Mouse (Mus musculus): ENCODE data around the gene Trpc4ap. TPM values are rescaled to one million over a fixed set of nuclear protein-coding genes. Genes with fewer than 3 reads are reported as not detected.
"Not testable (repeated sequence)": the region's sequence is repeated elsewhere in the genome, so short reads cannot be mapped to it uniquely, and the experiment has no call there.

Gene Trpc4ap
- 10 to 100 TPM; 85.8 to 90.9 TPM for total RNA-seq (2021)
- long read RNA-seq, experiment 1, transcript Trpc4ap-201 (19 exons, 3,204 nt): major isoform, 91 of 133 reads
- long read RNA-seq, experiment 1, partial matches to known transcripts: 9 of 133 reads
- long read RNA-seq, experiment 1, other reads (novel, unspliced or antisense): 29 of 133 reads
- long read RNA-seq, experiment 2, transcript Trpc4ap-202 (19 exons, 3,091 nt): minor isoform, 5 of 173 reads
- long read RNA-seq, experiment 2, transcript Trpc4ap-201 (19 exons, 3,204 nt): major isoform, 127 of 173 reads
- long read RNA-seq, experiment 2, partial matches to known transcripts: 12 of 173 reads
- long read RNA-seq, experiment 2, other reads (novel, unspliced or antisense): 29 of 173 reads

DNA sequence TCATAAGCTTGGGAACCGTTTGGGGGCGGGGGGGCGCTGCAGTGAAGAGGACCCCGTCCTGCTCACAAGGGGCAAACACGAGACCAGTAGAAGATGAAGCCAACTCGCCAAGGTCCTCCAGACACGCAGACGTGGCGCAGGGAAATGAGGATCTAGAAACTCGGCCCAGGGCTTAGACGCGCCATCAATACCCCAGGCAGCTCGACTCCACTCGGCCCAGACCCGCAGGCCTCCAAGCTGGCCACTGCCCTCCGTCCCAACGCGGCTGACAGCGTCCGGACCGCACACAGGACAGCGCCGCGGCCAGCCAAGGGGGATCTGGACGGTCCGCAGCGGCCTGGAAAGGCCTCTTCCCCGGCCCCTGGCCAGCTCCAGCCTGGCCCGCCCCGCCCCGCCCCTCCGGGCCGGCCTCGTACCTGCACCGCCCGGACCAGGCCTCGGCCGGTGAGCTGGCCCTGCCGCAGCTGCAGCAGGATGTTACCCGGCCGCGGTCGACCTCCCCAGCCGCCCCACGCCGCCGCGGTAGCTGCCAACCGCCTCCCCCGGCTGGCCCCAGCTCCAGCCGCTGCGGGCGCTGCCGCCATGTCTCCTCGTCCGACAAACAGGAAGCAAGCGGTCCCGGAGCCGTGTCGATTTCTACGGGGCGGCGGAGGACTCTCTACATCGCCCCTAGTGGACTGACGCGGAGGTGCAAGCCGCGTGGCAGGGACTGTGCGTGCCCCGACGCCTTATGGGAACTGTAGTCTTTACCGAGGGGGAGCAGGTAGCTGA is at the start of gene Trpc4ap:
TSS of gene Trpc4ap (minus strand) at position 662 of the 771 bp plus-strand sequence.
- DNase-seq: peak; percentile 95 to 99
- intact Hi-C loops (cut with DNase I): loop anchor here (10.0 kb wide), 1 partner anchor 123 kb away; the partner anchor contains the start of gene BC029722

GRCm38 (mm10) chr2:155737803-155738202 is 45.6 kb upstream of the Trpc4ap start:
- intact Hi-C loops (cut with DNase I): no loop called here
- no peak for DNase-seq

- intact Hi-C loops (cut with DNase I): no loop called here
- DNase-seq: no peak
These were observed 44.8 kb upstream of the Trpc4ap start for GRCm38 (mm10) chr2:155736936-155737335.

- intact Hi-C loops (cut with DNase I): not testable (repeated sequence)
These were observed 43.6 kb upstream of the Trpc4ap start, which contains the start of gene Gm17581 for GRCm38 (mm10) chr2:155735766-155736165. Gene Gm17581 (minus strand): TSS chr2:155735866.

DNA sequence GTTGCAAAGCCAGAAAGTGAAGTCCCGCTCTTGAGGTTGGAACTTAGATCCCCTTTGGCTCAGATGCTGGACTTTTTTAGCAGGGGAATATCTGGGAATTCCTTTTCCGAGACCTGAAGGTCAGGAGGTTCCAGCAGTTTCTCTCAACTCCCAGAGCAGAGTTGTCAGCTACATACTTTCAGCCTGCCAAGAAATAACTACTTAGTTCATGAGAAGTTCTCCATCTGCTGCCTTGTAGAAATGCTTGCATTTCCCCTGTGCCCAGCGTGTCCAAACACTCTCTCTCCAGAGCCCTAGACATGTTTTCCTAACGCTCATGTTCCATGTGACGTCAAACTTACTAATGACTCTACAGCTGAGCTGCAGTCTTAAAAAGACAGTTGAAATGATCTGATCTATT is 42.9 kb upstream of the Trpc4ap start:
- intact Hi-C loops (cut with DNase I): no loop called here
- DNase-seq: no peak

More at GRCm38 (mm10) chr2:155735766-155736165, 43.6 kb upstream of the Trpc4ap start, which contains the start of gene Gm17581:
- not testable (repeated sequence) for DNase-seq

- intact Hi-C loops (cut with DNase I): no loop called here
These were observed 37.0 kb upstream of the Trpc4ap start, which contains the start of gene Edem2 for GRCm38 (mm10) chr2:155729158-155729645. Gene Edem2 (minus strand): TSS chr2:155729475.

DNA sequence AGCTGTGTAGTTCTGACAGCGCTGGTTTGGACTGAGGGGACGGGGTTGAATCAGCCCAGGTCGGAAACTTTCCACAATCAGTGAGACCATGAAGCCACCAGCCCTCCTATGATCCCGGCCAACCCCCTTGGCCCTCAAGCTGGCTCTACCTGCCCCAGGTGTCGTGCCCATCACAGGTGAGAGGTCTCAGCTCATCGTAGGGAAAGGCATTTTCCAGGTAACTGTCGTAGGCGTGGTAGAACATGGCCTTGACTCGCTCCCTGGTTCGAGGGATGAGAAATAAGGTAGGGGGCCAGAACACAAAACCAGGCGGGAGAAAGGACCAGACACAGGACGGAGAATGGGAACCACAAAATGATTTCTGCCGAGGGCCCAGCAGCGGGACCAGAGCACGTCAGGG is 36.6 kb upstream of the Trpc4ap start:
- DNase-seq: no peak
- intact Hi-C loops (cut with DNase I): no loop called here

More at GRCm38 (mm10) chr2:155729158-155729645, 37.0 kb upstream of the Trpc4ap start, which contains the start of gene Edem2:
- DNase-seq: peak; percentile 83 to 90

GRCm38 (mm10) chr2:155727764-155728395 is 35.7 kb upstream of the Trpc4ap start:
- intact Hi-C loops (cut with DNase I): no loop called here
- DNase-seq: no peak

DNA sequence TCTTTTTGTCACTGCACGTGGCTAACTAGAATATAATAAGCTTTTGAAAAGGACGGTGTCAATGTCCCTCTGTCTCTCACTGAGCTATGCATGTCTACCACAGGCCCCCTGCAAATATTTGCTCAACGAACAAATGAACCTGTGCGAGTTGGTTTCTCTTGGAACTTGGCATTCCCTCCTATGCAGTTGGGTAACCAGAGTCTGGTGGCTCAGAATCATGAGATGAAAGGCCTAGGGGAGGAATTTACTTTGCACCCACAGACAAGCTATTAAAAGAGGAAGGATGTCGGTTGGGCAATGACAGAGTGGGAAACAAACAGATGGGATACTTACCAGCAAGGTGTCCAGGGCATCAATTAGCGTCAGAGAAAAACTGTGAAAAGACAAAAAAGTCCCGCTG is 34.1 kb upstream of the Trpc4ap start:
- intact Hi-C loops (cut with DNase I): no loop called here
- no peak for DNase-seq

- no peak for DNase-seq
- intact Hi-C loops (cut with DNase I): no loop called here
These were observed 32.3 kb upstream of the Trpc4ap start for GRCm38 (mm10) chr2:155724526-155724925.

DNA sequence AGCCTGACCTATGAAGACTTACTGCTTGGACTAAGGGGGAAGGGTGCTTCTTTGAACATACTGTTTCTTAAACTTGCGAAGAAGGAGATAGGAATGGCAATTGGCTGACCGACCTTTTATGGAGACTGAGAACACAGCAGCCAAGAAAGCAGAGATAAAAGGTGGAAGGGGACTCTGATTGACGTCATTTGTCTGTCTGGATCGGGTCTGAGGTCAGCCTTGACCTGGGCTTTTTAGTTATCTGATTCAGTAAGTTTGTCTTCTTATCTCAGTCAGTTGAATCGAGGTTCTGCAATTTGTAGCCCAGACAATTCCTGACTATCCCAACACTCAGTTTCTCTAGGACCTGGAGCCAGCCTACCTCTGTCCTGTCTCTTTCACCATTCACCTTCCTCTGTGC is 31.9 kb upstream of the Trpc4ap start:
- DNase-seq: no peak
- intact Hi-C loops (cut with DNase I): no loop called here

GRCm38 (mm10) chr2:155720585-155720984 is 28.4 kb upstream of the Trpc4ap start:
- intact Hi-C loops (cut with DNase I): no loop called here
- DNase-seq: no peak

DNA sequence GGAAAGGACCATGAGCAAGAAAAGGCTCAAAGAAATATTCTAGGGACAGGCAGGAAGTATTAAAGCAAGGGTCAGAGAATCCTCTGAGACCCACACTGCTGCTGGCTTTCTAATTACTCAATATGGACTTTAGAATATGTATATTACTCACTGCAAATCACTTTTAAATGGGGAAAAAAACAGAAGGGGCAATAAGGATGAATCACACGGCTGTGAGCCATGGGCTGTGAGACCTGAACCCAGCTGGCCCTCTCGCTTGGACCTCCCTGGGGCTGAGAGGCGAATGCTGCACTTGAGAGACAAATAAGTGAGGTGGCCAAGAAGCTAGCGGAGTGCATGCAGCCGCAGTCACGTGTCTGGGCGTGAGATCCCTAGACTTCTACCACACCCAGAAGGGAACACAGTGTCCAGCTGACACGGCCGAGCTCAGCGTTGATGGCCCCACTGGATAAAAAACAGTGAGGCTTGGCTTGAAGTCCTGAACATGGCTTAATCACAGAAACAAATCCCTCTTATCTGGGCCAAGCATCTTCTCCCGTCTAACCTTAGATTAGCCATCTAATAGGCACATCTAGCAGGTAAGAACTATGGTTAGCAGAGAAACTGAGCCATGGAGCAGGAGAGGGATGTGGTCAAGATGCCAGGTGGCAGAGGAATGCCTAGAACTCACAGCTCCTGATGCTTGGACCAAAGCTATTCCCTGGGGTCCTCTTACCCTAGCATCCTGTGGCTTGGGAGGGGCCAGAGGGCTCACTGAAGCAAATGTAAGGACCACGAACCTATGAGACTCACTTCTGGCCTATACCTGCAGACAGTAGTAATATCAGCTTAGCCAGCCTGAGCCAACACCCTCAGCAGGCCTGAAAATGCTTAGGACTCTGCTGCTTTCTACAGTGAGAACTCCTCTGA is 25.2 kb upstream of the Trpc4ap start:
- intact Hi-C loops (cut with DNase I): no loop called here
- DNase-seq: peak; percentile 66 to 77

GRCm38 (mm10) chr2:155710557-155710956 is 18.4 kb upstream of the Trpc4ap start:
- intact Hi-C loops (cut with DNase I): no loop called here
- no peak for DNase-seq

DNA sequence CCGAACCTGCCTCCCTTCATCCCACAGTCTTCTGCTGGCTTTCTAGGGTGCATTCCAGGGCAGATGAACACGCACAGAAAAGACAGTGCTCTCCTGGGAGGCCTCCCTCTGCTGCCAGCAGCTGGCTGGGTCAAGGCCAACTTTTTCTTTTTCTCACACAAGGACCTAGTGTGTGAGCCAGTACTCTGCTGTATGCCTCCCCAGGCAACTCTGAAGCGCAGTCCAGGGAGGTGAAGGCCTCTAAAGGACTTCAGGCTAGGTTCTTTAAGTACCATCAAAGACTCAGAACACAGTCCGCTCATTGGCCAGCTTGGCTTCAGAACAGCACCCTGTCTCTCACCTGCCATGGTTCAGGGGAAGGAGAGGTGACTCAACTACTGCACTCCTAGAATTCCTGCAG is 15.1 kb upstream of the Trpc4ap start:
- DNase-seq: peak; percentile 67 to 70
- intact Hi-C loops (cut with DNase I): no loop called here

GRCm38 (mm10) chr2:155703630-155704029 is 11.4 kb upstream of the Trpc4ap start:
- intact Hi-C loops (cut with DNase I): no loop called here
- no peak for DNase-seq

DNA sequence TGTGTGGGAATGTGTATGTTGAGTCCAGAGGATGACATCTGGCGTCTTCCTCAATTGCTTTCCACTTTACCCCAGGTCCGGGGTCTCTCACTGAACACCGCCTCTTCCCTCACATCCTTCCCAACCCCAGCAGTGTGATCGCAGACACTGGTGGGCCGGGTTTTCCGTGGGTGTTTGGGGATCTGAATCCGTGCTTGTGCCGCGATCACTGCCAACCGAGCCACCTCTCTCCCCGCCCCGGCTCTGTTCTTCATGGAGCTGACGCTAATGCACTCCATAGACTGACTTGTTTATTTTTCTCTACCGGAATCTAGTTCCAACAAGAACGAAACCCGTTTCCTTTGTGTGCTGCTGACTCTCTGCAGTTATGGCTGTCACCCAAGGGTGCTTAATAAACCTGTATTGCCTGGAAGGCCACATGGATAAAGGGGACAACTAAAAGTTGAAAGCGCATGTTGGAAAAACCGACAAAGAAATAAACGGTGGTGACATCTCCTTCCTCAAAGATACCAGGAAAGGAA is 9.3 kb upstream of the Trpc4ap start:
- intact Hi-C loops (cut with DNase I): no loop called here

DNA sequence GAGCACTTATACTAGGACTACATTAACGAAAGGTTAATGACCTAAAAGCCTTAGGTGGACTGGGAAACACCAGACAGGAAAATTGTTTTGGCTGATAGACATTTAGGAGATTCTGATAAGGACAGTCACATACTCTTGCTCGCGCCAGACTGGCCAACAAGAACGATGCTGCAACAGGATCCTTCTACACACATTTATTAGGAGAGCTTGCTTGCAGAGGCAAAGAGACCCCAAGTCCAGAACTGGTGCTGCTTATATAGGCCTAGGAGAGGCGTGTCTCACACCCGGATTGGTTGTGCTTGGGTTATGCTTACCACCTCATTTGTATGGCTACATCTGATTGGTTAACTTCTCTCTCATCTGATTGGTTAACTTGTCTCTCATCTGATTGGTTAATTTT is 6.3 kb upstream of the Trpc4ap start:
- intact Hi-C loops (cut with DNase I): loop anchor here (10.0 kb wide), 1 partner anchor 116 kb away; the partner anchor contains the start of gene BC029722
- not testable (repeated sequence) for DNase-seq

More for the DNA sequence above, 9.3 kb upstream of the Trpc4ap start:
- no peak for DNase-seq

GRCm38 (mm10) chr2:155696851-155697250 is 4.7 kb upstream of the Trpc4ap start:
- intact Hi-C loops (cut with DNase I): loop anchor here (2.0 to 10.0 kb wide), 2 partner anchors 68 to 118 kb away; partner anchors contain the start of gene BC029722
- DNase-seq: no peak
